Mouse (Mus musculus) spleen, embryonic (tissue): Measurements from ENCODE around the gene Grb2.
"Not testable (repeated sequence)": the region's sequence is repeated elsewhere in the genome, so short reads cannot be mapped to it uniquely, and the experiment has no call there.

Experiments
- CTCF ChIA-PET: fragments of 350-600 bp; sonication (Branson Sonifier 250); formaldehyde crosslinking; loops from one replicate; lab custom pipeline; 2022; lab: Charles Lee

Gene Grb2

GRCm38 (mm10) chr11:115653194-115653593, 55.2 kb downstream of the Grb2 start:
- CTCF ChIA-PET, result interaction anchor here (1.0 kb wide), 1 partner anchor 12 kb away, joined by 3 read pairs; no protein-coding TSS in a partner anchor

GRCm38 (mm10) chr11:115651680-115652079, 56.7 kb downstream of the Grb2 start:
- CTCF ChIA-PET, result interaction anchor here (0.6 to 1.4 kb wide), 4 partner anchors 9 to 21 kb away, joined by 3 to 7 read pairs (median 4); no protein-coding TSS in a partner anchor

- CTCF ChIA-PET, result interaction anchor here (0.5 to 0.6 kb wide), 2 partner anchors 8 to 171 kb away, joined by 4 to 9 read pairs; no protein-coding TSS in a partner anchor
Observed at GRCm38 (mm10) chr11:115649706-115650105, 58.7 kb downstream of the Grb2 start.

GRCm38 (mm10) chr11:115647459-115647858, 60.9 kb downstream of the Grb2 start:
- CTCF ChIA-PET, result interaction anchor here (0.6 to 1.5 kb wide), 3 partner anchors 33 to 70 kb away, joined by 3 to 5 read pairs (median 4); no protein-coding TSS in a partner anchor

- CTCF ChIA-PET, result interaction anchor here (1.5 kb wide), 1 partner anchor 34 kb away, joined by 4 read pairs; no protein-coding TSS in a partner anchor
Observed at GRCm38 (mm10) chr11:115646439-115646838, 62.0 kb downstream of the Grb2 start.

- CTCF ChIA-PET, result not testable (repeated sequence)
Observed at GRCm38 (mm10) chr11:115645498-115645897, 62.9 kb downstream of the Grb2 start.

- CTCF ChIA-PET, result no interaction called here
Observed at GRCm38 (mm10) chr11:115644308-115644707, 64.1 kb downstream of the Grb2 start.

- CTCF ChIA-PET, result interaction anchor here (0.6 to 0.7 kb wide), 4 partner anchors 10 to 286 kb away, joined by 3 to 5 read pairs (median 4); no protein-coding TSS in a partner anchor
Observed at GRCm38 (mm10) chr11:115643265-115643664, 65.1 kb downstream of the Grb2 start.

GRCm38 (mm10) chr11:115642705-115643104, 65.7 kb downstream of the Grb2 start:
- CTCF ChIA-PET, result interaction anchor here (0.6 to 0.7 kb wide), 2 partner anchors 9 to 285 kb away, joined by 4 to 5 read pairs; no protein-coding TSS in a partner anchor

- CTCF ChIA-PET, result interaction anchor here (0.5 to 0.9 kb wide), 3 partner anchors 10 to 28 kb away, joined by 3 to 4 read pairs (median 3); no protein-coding TSS in a partner anchor
Observed at GRCm38 (mm10) chr11:115641664-115642036, 66.7 kb downstream of the Grb2 start.

GRCm38 (mm10) chr11:115640978-115641663, 67.3 kb downstream of the Grb2 start:
- CTCF ChIA-PET, result interaction anchor here (0.5 to 1.6 kb wide), 6 partner anchors 10 to 199 kb away, joined by 3 to 7 read pairs (median 4); no protein-coding TSS in a partner anchor

- CTCF ChIA-PET, result interaction anchor here (0.5 to 1.6 kb wide), 4 partner anchors 9 to 87 kb away, joined by 3 to 7 read pairs (median 4); no protein-coding TSS in a partner anchor
Observed at GRCm38 (mm10) chr11:115640311-115640828, 68.0 kb downstream of the Grb2 start.

GRCm38 (mm10) chr11:115639540-115639939, 68.9 kb downstream of the Grb2 start:
- CTCF ChIA-PET, result no interaction called here

GRCm38 (mm10) chr11:115638498-115639409, 69.6 kb downstream of the Grb2 start:
- CTCF ChIA-PET, result interaction anchor here (0.6 to 0.7 kb wide), 2 partner anchors 12 to 19 kb away, joined by 3 read pairs; no protein-coding TSS in a partner anchor

GRCm38 (mm10) chr11:115636960-115637359, 71.4 kb downstream of the Grb2 start:
- CTCF ChIA-PET, result no interaction called here

- CTCF ChIA-PET, result interaction anchor here (0.5 kb wide), 1 partner anchor 14 kb away, joined by 3 read pairs; no protein-coding TSS in a partner anchor
Observed at GRCm38 (mm10) chr11:115635484-115635883, 72.9 kb downstream of the Grb2 start.

GRCm38 (mm10) chr11:115635041-115635440, 73.4 kb downstream of the Grb2 start:
- CTCF ChIA-PET, result interaction anchor here (0.5 kb wide), 1 partner anchor 14 kb away, joined by 3 read pairs; no protein-coding TSS in a partner anchor

- CTCF ChIA-PET, result interaction anchor here (0.7 kb wide), 1 partner anchor 26 kb away, joined by 7 read pairs; no protein-coding TSS in a partner anchor
Observed at GRCm38 (mm10) chr11:115634109-115634508, 74.3 kb downstream of the Grb2 start.

- CTCF ChIA-PET, result interaction anchor here (0.6 to 1.3 kb wide), 2 partner anchors 51 to 1965 kb away, joined by 3 to 4 read pairs; no protein-coding TSS in a partner anchor
Observed at GRCm38 (mm10) chr11:115632862-115633261, 75.5 kb downstream of the Grb2 start.

- CTCF ChIA-PET, result interaction anchor here (0.6 to 1.7 kb wide), 4 partner anchors 8 to 1965 kb away, joined by 3 to 7 read pairs (median 4); no protein-coding TSS in a partner anchor
Observed at GRCm38 (mm10) chr11:115632247-115632646, 76.2 kb downstream of the Grb2 start.
